Mouse (Mus musculus) retina, postnatal 1 day (tissue): ENCODE data around the gene Stx16.

Experiments used
- DNase-seq: peaks from one replicate; pipeline ENCODE4 v3.0.0-alpha.2; 2012

The Stx16 gene

DNA sequence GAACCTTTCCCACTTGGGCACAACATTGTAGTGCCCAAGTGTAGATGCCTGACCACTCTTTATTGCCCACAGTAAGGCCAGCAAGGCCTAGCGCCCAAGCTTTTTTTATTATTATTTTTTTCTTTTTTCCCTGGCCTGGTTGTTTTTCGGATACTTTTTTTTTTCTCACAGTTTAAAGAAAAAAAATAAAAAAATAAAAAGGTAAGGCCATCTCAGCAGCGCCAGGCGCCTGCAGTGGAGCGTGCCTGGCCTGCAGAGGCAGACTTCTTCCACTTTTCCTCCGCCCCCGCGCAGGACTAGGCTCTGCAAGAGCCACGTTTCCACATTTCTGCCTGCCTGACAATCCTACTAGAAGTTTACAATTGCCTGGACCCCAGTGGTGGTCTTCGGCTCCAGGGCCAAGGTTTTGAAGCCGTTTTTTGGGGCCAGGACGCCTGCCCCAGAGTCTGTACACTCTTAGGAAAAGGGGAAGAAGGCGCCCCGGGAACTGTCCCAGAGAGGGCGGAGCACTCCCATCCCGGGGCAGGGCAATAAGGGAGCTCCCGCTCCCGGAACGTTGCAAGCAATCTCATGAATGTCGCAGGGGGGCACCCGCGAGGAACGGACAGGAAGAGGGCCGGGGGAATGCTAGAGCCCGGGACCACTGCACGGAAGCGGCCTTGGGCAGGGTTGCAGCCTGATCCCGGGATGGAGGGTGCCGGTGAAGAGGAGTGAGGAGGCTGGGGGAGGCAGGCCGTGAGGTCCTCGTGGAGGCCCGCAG lies at the start of gene Stx16:
Gene Stx16, plus strand, starts transcription at position 636 of the 760 bp plus-strand sequence.
- peak; percentile 95 for DNase-seq

DNA sequence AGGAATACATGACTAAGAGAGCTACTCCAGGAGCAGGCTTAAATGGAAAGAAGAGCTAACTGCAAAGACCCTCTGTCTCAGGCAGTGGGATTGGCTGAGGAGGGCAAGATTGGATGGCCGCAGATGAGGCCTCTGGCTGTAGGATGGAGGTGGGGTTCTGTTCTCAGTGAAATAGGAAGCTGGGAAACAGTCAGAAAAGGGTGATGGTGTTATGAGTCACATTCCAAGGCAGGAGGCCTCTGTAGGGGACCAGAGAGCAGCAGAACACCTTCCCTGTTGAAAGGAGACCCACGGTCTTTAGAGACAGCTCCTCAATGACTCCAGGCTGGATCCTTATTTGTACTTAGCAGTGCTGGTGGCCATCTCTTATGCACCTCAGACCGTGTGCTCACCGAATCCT lies 49.7 kb upstream of the Stx16 start:
- no peak for DNase-seq

GRCm38 (mm10) chr2:174033257-174033800 lies 42.8 kb upstream of the Stx16 start:
- no peak for DNase-seq

DNA sequence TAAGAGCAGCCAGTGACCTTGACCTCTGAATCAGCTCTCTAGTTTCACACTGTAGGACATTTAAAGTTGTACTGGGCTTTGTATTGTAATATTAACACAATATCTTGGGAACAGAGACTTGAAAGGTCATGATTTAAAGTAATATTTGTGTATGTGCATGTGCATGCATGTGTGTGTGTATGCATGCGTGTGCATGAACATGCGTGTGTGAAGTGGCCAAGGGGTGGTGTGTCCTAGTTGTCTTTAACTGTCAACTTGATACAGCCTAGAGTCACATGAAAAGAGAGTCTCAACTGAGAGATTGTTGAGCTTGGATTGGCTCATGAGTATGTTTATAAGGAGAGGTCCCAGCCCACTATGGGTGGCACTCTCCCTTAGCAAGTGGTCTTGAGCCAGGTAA lies 28.5 kb upstream of the Stx16 start:
- DNase-seq: no peak

DNA sequence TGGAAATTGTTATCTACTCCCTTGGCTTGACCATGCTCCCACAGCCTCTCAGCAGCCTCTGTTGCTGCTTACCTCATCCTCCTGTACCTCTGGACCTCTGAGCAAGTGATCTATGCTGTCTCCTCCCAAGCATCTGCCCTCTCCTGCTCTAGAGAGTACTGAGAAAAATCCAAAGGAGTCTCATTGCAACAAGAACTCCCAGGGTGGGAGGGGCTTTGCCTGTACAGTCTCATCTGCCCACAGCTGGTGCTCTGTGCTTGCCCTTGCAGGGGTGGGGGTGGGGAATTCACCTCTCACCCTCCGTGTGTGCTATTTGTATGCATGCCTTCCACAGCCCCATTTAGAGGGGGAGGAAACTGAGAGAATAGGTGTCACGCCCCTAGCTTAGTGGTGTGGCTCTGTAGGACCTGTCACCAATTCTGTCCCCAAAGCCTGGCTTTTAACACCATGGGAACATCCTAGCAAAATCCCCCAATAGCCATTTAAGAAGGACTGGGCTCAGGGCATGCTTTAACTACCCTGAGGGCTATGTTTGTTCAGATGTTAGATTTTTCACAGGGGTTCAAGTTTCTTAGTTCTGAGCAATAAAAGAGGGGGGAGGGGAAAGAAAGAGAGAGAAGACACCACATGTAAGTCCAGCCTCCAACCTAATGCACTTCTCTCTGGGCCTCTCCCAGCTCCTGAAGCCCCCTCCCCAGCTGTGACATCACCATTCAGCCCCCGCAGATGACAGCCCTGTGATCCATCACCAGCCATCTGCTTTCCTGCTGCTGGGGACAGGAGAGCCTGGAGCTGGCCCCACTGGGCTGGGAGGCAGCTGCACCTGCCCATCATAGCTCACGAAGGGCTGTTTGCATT lies 26.4 kb upstream of the Stx16 start:
- DNase-seq: peak; percentile 48

- no peak for DNase-seq
Observed at GRCm38 (mm10) chr2:174050339-174050685, 25.8 kb upstream of the Stx16 start.

DNA sequence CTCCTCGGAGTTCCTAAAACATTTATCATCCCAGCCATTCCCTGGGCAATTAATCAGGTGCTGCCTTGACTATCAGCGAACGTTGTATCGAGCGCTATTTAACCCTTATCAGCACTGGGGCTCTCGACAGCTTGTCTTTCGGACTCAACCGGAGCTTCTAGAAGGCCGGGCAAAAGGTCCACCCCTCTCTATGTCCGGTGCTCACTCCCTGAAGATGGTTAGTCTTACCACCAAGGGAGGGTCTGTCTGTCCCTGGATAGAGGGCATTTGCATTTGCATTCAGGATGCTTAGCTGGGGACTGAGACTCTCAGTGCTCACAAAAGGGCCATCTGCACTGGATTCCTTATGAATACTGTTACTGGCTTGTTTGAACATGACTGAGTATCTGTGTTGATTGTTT lies 25.0 kb upstream of the Stx16 start:
- DNase-seq: no peak

DNA sequence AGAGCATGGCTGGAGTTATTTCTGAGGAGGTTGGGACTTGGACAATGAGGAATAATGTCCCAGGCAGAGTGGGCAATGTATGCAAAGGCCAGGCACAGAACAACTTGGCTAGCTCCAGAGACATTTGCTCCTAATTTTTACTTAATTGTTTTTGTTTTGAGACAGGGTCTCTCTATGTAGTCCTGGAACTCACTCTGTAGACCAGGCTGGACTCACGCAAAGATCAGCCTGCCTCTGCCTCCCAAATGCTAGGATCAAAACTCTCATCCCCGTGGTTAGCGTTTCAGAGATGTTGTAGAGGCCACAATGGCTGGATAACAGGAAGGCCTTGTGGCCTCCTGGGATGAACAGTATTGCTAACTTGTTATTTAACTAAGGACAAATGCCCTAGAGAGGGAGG lies 21.6 kb upstream of the Stx16 start:
- DNase-seq: no peak

DNA sequence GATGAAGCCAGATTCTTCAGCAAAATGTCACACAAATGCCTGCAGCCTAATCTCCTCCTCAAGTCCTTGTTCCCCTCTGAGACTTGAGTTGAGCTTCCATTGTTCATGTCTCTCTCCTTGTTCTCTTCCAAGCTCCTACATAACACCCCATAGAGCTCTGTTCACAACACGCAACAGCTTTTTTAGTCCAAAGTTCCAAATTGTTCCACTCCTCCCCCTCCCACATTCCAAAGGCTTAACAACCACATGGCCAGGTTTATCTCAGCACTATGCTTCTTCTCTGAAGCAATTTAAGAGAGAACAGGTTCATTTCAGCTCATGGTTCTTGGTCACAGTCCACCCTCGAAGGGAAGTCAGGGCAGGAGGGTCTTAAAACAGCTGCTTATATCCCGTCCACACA lies 18.4 kb upstream of the Stx16 start:
- no peak for DNase-seq

GRCm38 (mm10) chr2:174058316-174058939 lies 17.7 kb upstream of the Stx16 start:
- no peak for DNase-seq

DNA sequence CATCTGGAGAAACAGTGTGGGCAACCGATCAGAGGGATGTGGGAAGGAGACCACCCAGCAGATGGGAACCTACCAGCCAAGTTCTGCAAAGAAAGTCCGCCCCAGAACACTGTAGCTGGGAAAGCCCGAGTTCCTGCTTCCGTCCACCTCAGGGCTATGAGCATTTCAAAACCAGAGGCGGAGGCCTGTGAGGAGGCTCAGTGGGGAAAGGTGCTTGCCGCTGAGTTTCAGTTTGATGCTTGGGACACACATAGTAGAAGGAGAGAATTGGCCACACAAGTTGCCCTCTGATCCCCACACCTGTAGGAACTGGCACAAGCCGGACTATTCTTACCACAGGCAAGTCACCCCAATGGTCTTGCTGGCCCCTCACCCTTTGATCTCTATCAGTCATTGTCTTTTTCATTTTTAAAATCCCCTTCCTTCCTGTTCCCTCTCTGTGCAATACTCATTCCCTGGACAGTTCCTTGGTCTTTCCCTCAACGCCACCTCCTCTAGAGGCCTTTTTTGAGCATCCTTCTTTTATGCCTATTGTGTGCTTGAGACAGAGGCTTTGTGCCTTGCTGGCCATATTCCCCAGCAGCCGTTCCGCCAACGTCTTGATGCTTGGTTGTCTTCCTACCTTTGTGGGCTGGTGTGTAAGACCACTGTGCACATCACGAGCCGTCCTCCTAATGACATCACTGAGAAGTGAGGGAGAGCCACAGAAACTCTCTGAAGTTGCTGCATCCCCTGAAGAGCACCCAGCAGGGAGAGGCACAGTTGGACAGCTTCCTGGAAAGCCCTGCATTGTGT lies 16.3 kb upstream of the Stx16 start:
- no peak for DNase-seq

DNA sequence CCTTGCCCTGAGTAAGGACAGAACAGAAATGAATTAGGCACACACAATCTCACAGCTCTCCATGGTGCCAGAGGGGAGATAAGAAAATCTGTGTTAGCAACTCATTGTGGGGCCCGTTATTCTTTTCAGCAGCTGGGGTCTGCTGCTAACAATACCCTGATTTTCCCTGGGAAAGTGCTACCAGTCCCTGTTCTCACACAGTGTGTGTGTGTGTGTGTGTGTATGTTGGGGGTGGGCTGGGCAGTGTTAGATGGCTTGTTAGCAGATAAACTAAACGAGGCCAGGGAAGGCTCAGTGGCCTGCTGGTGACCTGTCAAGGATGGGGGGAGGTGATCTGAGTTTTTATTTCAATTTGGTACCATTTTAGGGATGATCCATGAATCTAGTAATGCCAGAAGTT lies 14.9 kb upstream of the Stx16 start:
- DNase-seq: peak; percentile 14

DNA sequence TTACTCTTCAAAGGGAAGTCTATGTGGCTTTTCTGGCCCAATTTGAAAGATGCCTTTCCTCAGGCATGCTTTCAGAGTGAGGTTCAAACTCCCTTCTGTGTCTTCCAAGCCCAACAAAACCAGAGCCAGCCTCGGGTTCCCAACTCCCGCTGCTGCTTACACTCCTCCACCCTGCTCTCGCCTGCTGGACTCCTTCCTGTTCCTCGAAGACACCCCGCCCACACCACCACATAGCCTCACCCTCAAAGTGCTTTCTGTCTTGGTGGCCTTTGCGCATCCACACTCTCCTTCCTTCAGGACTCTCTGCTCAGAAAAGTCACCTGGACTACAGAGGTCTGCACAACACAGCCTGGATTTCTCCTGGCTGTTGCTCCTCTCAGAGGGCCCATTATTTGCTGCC lies 13.0 kb upstream of the Stx16 start:
- no peak for DNase-seq

- no peak for DNase-seq
Observed at GRCm38 (mm10) chr2:174063527-174064211, 12.4 kb upstream of the Stx16 start.

- DNase-seq: peak; percentile 65
Observed at GRCm38 (mm10) chr2:174067793-174068419, 8.2 kb upstream of the Stx16 start.

DNA sequence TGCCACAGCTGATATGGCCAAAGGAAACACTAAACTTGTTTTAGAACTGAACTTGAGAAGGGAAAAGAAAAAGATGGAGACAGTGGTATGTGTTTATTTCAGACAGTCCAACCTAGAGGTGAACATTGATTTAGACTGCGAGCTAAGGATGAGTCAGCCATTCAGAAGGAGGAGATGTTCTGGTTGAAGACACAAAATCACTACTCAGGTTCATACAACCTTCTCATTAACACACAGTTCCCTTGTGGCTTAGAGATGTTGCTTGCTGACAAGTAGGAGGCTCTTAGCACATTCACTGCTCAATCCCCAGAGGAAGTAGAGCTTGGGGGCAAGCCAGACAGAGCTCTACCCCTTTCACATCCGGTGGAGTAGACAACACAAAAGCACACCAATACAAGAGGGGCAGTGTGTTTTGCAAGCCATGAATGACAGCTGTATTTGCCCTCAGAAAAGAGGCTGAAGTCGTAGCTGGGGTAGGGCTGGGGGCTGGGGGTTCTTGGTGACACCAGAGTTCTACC lies 6.5 kb upstream of the Stx16 start:
- DNase-seq: no peak

DNA sequence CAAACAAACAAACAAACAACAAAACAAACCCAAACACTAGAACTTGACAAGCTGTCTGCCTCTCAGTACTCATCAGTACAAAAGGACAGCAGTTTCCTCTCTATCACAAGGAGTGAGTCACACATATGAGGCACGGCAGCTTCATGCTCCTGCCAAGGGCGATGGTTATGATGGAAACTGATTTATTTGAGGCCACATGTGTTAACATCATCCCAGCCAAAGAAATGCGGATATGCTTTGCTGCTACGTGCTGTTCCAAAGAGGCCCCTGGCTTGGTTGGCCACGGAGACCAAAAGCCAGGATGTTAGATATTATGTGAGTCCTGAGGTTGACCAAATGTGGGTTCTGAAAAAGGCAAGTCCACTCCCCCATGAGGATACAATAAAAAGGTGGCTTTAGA lies 4.7 kb upstream of the Stx16 start:
- DNase-seq: no peak

GRCm38 (mm10) chr2:174073156-174073790 lies 2.8 kb upstream of the Stx16 start:
- DNase-seq: no peak

GRCm38 (mm10) chr2:174074621-174075020 lies 1.5 kb upstream of the Stx16 start:
- peak; percentile 74 for DNase-seq

DNA sequence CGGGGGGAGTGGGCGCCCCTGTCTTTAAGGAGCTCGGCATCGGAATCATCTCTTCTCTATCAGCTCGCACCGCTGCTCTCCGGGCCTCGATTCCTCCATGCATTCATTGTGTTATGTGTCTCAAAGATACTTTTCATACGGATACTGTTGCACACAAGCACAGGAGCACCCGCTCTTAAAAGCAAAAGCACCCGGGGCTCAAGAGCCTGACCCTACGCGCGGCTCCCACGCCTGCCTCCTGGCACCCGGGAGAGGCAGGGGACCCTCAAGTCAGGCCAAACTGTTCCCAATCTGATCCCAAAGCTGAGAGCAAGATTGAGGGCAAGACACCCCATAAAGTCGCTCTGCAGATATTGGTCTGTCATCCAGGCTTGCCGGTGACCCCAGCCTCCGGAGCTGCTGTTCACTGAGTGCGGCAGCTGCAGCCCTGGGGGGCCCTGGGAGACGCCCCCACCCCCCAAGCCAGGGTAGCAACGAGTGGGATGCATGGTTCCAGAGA lies 987 bp upstream of the Stx16 start:
- no peak for DNase-seq

DNA sequence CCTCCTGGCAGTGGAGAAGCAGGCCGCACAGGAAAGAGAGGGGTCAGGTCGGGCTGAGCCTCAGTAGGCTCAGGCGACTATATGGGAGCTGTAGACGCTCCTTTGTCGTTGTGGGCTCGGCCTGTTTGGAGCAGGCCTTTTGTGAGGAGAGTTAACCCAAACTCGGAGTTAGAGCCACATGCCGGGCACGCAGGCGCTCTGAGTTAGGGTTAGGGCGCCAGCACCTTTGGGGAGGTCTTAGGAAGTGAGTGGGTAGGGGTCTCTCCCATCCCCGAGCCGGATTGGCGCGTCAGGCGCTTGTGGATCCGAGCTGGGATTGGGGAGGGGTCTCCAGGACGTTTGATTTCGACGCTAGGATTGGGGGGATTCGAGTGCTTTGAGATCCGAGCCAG lies 321 bp downstream of the Stx16 start:
- no peak for DNase-seq
